Mouse (Mus musculus) limb, embryonic 12.5 days (tissue): ENCODE measurements around the gene Stk39. TPM values are rescaled to one million over a fixed set of nuclear protein-coding genes. Genes with fewer than 3 reads are reported as not detected.

ENCODE experiments used
- ATAC-seq: fragments of 200-750 bp; cut with Nextera tagmentation; 2 replicates; pipeline ENCODE4 v1.8.0; 2017; ENCODE audit warnings: low read depth, moderate TSS enrichment; ENCODE audit not compliant: insufficient number of reproducible peaks, insufficient read depth, low FRiP score, low TSS enrichment
- H3K27ac ChIP-seq: fragments of 300-500 bp; sonication (generic); 2 replicates; pipeline ENCODE4 v1.5.1; 2016; ENCODE audit warnings: mild to moderate bottlenecking, moderate library complexity
- H3K27me3 ChIP-seq: fragments of 300-500 bp; sonication (generic); 2 replicates; pipeline ENCODE4 v1.6.1; 2016; ENCODE audit warnings: mild to moderate bottlenecking, moderate library complexity
- H3K36me3 ChIP-seq: fragments of 300-500 bp; sonication (generic); 2 replicates; pipeline ENCODE4 v1.6.1; 2016; ENCODE audit warnings: mild to moderate bottlenecking, moderate library complexity
- H3K4me1 ChIP-seq: fragments of 300-500 bp; sonication (generic); replicated peaks from 2 replicates; pipeline ENCODE4 v1.6.1; 2016
- H3K4me2 ChIP-seq: fragments of 300-500 bp; sonication (generic); 2 replicates; pipeline ENCODE4 v1.6.1; 2016; ENCODE audit warnings: mild to moderate bottlenecking, moderate library complexity
- H3K4me3 ChIP-seq: fragments of 300-500 bp; sonication (generic); replicated peaks from 2 replicates; pipeline ENCODE4 v1.5.1; 2016; ENCODE audit warnings: mild to moderate bottlenecking
- H3K9ac ChIP-seq: fragments of 300-500 bp; sonication (generic); replicated peaks from 2 replicates; pipeline ENCODE4 v1.6.1; 2016; ENCODE audit warnings: mild to moderate bottlenecking, moderate library complexity
- H3K9me3 ChIP-seq: fragments of 300-500 bp; sonication (generic); 2 replicates; pipeline ENCODE4 v1.6.1; 2016; ENCODE audit warnings: mild to moderate bottlenecking, moderate library complexity
- WGBS: fragments of 180-500 bp; shearing (Covaris S2); methylation state at CpG from one replicate; pipeline ENCODE4 v1.1.7; 2016; 5-methylcytosine and 5-hydroxymethylcytosine counted together
- polyA plus RNA-seq: library from polyadenylated mRNA; unstranded; fragments of >200 nt; fragmentation: Nextera tagmentation; extraction: Ambion mirVana; gene quantifications from 2 replicates; pipeline ENCODE4 v1.2.1, GENCODE M21; 2016

The Stk39 gene
- polyA plus RNA-seq, 1 experiment from 2014 or later = 18.5 TPM

- no peaks in the 10 kb centered on the region for H3K9me3 ChIP-seq
- H3K36me3 ChIP-seq = no peaks in the 10 kb centered on the region
- peak overlapping the region; percentile 91 for H3K27ac ChIP-seq
- ATAC-seq = peak; percentile 80
- H3K4me1 ChIP-seq = peaks cover 18% of the 10 kb centered on the region
- H3K9ac ChIP-seq = peak overlapping the region; percentile 92
- WGBS = under 1% methylated on average over 76 of the region's 87 CpGs
- peak overlapping the region; percentile 91 for H3K4me3 ChIP-seq
- peak overlapping the region; percentile 90 for H3K4me2 ChIP-seq
- peaks cover 7% of the 10 kb centered on the region for H3K27me3 ChIP-seq
Measured at GRCm38 (mm10) chr2:68470891-68471758, 943 bp downstream of the Stk39 start.

GRCm38 (mm10) chr2:68469491-68469890 lies 2.6 kb downstream of the Stk39 start:
- 81% methylated on average over 3 of the region's 3 CpGs for WGBS
- Histone ChIP-seq H3K4me2 (no peak overlapping the region), H3K36me3 (no peaks in the 10 kb centered on the region), H3K4me1 (peaks cover 22% of the 10 kb centered on the region), H3K9ac (no peak overlapping the region), H3K9me3 (no peaks in the 10 kb centered on the region), H3K4me3 (no peak overlapping the region), H3K27me3 (peaks cover 4% of the 10 kb centered on the region; the same call in 1 of the 2 replicates), H3K27ac (no peak overlapping the region)
- ATAC-seq = no peak

- peaks cover 22% of the 10 kb centered on the region for H3K4me1 ChIP-seq
- WGBS = 62% methylated on average over 7 of the region's 7 CpGs
Measured at GRCm38 (mm10) chr2:68468698-68469097, 3.4 kb downstream of the Stk39 start.

GRCm38 (mm10) chr2:68468259-68468658 lies 3.8 kb downstream of the Stk39 start:
- no peak for ATAC-seq
- Histone ChIP-seq H3K4me2 (no peak overlapping the region), H3K4me3 (no peak overlapping the region), H3K9ac (no peak overlapping the region), H3K4me1 (peaks cover 22% of the 10 kb centered on the region), H3K27ac (no peak overlapping the region), H3K36me3 (no peaks in the 10 kb centered on the region), H3K27me3 (0 out of 2 replicates have a peak, but pooled peaks cover 3% of the 10 kb centered on the region), H3K9me3 (no peaks in the 10 kb centered on the region)
- WGBS = 90% methylated on average over 14 of the region's 14 CpGs

More at GRCm38 (mm10) chr2:68468698-68469097, 3.4 kb downstream of the Stk39 start:
- H3K9me3 ChIP-seq = no peaks in the 10 kb centered on the region
- ATAC-seq = no peak
- no peak overlapping the region for H3K27ac ChIP-seq
- H3K27me3 ChIP-seq = 0 out of 2 replicates have a peak, but pooled peaks cover 3% of the 10 kb centered on the region
- no peaks in the 10 kb centered on the region for H3K36me3 ChIP-seq
- no peak overlapping the region for H3K9ac ChIP-seq
- H3K4me3 ChIP-seq = no peak overlapping the region
- H3K4me2 ChIP-seq = no peak overlapping the region

- Histone ChIP-seq H3K36me3 (no peaks in the 10 kb centered on the region), H3K4me1 (peaks cover 22% of the 10 kb centered on the region), H3K9ac (no peak overlapping the region), H3K4me2 (no peak overlapping the region), H3K27me3 (0 out of 2 replicates have a peak, but pooled peaks cover 3% of the 10 kb centered on the region), H3K4me3 (no peak overlapping the region), H3K27ac (no peak overlapping the region), H3K9me3 (no peaks in the 10 kb centered on the region)
- WGBS = 83% methylated on average over 9 of the region's 9 CpGs
- ATAC-seq = no peak
Measured at GRCm38 (mm10) chr2:68467085-68467978, 4.7 kb downstream of the Stk39 start.

- H3K4me3 ChIP-seq = no peak overlapping the region
- 48% methylated on average over 17 of the region's 19 CpGs for WGBS
- no peak overlapping the region for H3K27ac ChIP-seq
- ATAC-seq = no peak
- H3K4me2 ChIP-seq = no peak overlapping the region
- peaks cover 22% of the 10 kb centered on the region for H3K4me1 ChIP-seq
- no peaks in the 10 kb centered on the region for H3K36me3 ChIP-seq
- no peaks in the 10 kb centered on the region for H3K9me3 ChIP-seq
- H3K9ac ChIP-seq = no peak overlapping the region
- 0 out of 2 replicates have a peak, but pooled peaks cover 3% of the 10 kb centered on the region for H3K27me3 ChIP-seq
Measured at GRCm38 (mm10) chr2:68466124-68467070, 5.7 kb downstream of the Stk39 start.

GRCm38 (mm10) chr2:68465266-68466123 lies 6.6 kb downstream of the Stk39 start:
- H3K36me3 ChIP-seq = no peaks in the 10 kb centered on the region
- ATAC-seq = no peak

GRCm38 (mm10) chr2:68464456-68464855 lies 7.6 kb downstream of the Stk39 start:
- H3K4me3 ChIP-seq = no peak overlapping the region
- H3K27ac ChIP-seq = no peak overlapping the region
- H3K9me3 ChIP-seq = no peaks in the 10 kb centered on the region
- ATAC-seq = no peak
- WGBS = 98% methylated on average over 4 of the region's 4 CpGs
- no peak overlapping the region for H3K4me2 ChIP-seq
- no peaks in the 10 kb centered on the region for H3K27me3 ChIP-seq
- 0 out of 2 replicates have a peak, but pooled peaks cover 2% of the 10 kb centered on the region for H3K36me3 ChIP-seq
- H3K4me1 ChIP-seq = peaks cover 14% of the 10 kb centered on the region
- H3K9ac ChIP-seq = no peak overlapping the region

More at GRCm38 (mm10) chr2:68465266-68466123, 6.6 kb downstream of the Stk39 start:
- H3K27me3 ChIP-seq = 0 out of 2 replicates have a peak, but pooled peaks cover 3% of the 10 kb centered on the region
- H3K27ac ChIP-seq = no peak overlapping the region
- peaks cover 18% of the 10 kb centered on the region for H3K4me1 ChIP-seq
- no peak overlapping the region for H3K4me3 ChIP-seq
- no peaks in the 10 kb centered on the region for H3K9me3 ChIP-seq
- H3K9ac ChIP-seq = no peak overlapping the region
- WGBS = 71% methylated on average over 19 of the region's 19 CpGs
- H3K4me2 ChIP-seq = no peak overlapping the region

GRCm38 (mm10) chr2:68463801-68464200 lies 8.3 kb downstream of the Stk39 start:
- 53% methylated on average over 4 of the region's 4 CpGs for WGBS
- Histone ChIP-seq H3K4me3 (no peak overlapping the region), H3K4me2 (no peak overlapping the region), H3K27me3 (no peaks in the 10 kb centered on the region), H3K4me1 (peaks cover 14% of the 10 kb centered on the region), H3K36me3 (0 out of 2 replicates have a peak, but pooled peaks cover 7% of the 10 kb centered on the region), H3K9ac (no peak overlapping the region), H3K9me3 (no peaks in the 10 kb centered on the region), H3K27ac (no peak overlapping the region)
- ATAC-seq = no peak
